Mouse (Mus musculus): ENCODE data around the gene Cntnap1. TPM values are rescaled to one million over a fixed set of nuclear protein-coding genes. Genes with fewer than 3 reads are reported as not detected.
A peak's percentile ranks its signal among the peaks of the same experiment; 100 is the strongest.

Cntnap1 gene
- total RNA-seq, 2 experiments from 2014 or later, result 1.8 to 2.4 TPM

GRCm38 (mm10) chr11:101180261-101180660 lies 9.9 kb downstream of the Cntnap1 start:
- DNase-seq, result no peak
- intact Hi-C loops (cut with DNase I; ENCODE audit: low total_unique reads), result loop anchor here (10.0 kb wide), 2 partner anchors 195 to 295 kb away; no protein-coding TSS in a partner anchor

DNA sequence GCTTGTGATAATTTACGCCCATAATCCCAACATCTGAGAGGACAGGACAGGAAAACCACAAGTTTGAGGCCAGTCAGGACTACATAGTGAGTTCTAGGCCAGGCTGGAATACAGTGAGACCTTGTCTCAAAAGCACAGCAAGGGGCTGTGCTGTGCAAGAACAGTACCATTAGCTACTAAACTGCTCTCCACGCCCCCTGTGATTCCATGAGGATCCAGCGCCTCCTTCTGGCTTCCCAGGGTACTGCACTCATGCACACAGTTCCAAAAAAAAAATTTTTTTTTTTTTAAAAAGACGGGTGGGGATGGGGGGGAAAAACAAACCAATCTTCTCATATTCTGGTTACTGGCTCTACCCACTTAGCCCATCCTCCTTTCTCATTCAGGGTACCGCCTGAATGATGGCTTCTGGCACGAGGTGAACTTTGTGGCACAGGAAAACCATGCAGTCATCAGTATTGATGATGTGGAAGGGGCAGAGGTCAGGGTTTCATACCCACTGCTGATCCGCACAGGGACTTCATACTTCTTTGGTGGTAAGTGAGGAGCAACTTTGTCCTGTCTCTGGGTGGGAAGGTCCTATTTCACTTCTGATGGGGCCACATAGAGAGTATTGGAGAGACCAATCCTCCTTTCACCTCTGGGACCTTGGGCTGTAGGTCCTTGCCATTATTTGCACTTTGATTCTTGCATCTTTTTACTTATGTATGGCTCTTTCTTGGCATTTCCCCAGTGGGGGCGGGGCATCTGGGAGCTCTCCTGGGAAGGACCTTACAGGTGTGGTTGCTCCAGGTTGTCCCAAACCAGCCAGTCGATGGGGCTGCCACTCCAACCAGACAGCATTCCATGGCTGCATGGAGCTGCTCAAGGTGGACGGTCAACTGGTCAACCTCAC lies 10.8 kb downstream of the Cntnap1 start:
- intact Hi-C loops (cut with DNase I; ENCODE audit: low total_unique reads), result loop anchor here (10.0 kb wide), 2 partner anchors 196 to 296 kb away; no protein-coding TSS in a partner anchor
- peak; percentile 76 for DNase-seq

GRCm38 (mm10) chr11:101181961-101182360 lies 11.6 kb downstream of the Cntnap1 start:
- intact Hi-C loops (cut with DNase I; ENCODE audit: low total_unique reads), result loop anchor here (10.0 kb wide), 2 partner anchors 197 to 297 kb away; no protein-coding TSS in a partner anchor
- DNase-seq, result no peak

DNA sequence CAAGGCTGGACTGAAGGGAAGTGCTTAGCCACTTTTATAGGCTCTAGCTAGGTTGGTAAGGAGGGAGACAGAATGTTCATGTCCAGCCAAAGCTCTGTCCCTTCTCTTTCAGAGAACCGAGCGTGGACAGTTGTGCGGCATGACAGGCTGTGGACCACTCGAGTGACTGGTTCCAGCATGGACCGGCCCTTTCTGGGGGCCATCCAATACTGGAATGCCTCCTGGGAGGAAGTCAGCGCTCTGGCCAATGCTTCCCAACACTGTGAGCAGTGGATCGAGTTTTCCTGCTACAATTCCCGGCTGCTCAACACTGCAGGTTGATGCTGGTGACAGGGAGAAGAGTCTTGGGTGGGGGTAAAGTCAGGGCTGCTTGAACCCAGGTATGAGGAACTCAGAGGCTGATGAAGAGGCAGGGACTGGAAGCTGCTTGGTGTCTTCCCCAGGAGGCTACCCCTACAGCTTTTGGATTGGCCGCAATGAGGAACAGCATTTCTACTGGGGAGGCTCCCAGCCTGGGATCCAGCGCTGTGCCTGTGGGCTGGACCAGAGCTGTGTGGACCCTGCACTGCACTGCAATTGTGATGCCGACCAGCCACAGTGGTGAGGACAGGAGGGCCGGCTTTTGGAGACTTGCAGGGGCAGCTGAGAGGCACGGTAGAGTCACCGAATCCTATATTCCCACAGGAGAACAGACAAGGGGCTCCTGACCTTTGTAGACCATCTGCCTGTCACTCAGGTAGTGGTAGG lies 12.6 kb downstream of the Cntnap1 start:
- DNase-seq, result no peak
- intact Hi-C loops (cut with DNase I; ENCODE audit: low total_unique reads), result loop anchor here (10.0 kb wide), 2 partner anchors 198 to 298 kb away; no protein-coding TSS in a partner anchor

- intact Hi-C loops (cut with DNase I; ENCODE audit: low total_unique reads), result loop anchor here (10.0 kb wide), 2 partner anchors 200 to 300 kb away; no protein-coding TSS in a partner anchor
- no peak for DNase-seq
These were observed 14.7 kb downstream of the Cntnap1 start for GRCm38 (mm10) chr11:101184984-101185383.

DNA sequence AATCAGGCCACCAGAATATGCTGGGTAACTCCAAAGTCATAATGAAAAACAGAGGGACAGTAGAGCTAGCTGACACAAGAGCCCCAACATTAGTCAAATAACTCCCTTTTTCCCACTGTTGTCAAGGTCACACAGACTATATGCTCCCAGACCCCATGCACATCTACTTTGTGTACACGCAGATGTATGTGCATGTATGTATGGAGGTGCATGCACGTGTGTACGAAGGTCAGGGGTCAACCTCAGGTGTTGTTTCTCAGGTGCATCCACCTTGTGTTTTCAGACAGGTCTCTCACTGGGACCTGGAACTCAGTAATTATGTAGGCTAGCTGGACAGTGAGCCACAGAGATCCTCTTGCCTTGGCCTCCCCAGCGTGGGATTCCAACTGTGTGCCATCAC lies 15.1 kb downstream of the Cntnap1 start:
- no peak for DNase-seq
- intact Hi-C loops (cut with DNase I; ENCODE audit: low total_unique reads), result loop anchor here (10.0 kb wide), 2 partner anchors 201 to 301 kb away; no protein-coding TSS in a partner anchor

DNA sequence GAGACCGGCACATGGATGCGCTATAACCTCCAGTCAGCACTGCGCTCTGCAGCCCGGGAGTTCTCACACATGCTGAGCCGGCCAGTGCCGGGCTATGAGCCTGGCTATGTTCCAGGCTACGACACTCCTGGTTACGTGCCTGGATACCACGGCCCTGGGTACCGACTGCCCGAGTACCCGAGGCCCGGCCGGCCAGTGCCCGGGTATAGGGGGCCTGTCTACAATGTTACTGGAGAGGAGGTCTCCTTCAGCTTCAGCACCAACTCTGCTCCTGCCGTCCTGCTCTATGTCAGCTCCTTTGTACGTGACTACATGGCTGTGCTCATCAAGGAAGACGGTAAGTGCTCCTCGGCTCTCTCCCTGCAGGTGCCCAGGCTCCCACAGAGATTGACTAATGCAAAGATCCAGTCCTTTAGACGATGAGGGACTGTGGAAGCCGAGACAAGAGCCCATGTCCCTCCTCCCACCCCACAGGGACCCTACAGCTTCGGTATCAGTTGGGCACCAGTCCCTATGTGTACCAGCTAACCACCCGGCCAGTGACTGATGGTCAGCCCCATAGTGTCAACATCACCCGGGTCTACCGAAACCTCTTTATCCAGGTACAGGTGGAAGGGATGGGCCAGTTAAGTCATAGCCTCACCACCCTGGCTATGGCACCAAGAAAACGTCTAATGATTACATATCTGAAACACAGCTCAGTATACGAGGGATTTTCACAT lies 16.4 kb downstream of the Cntnap1 start:
- DNase-seq, result no peak
- intact Hi-C loops (cut with DNase I; ENCODE audit: low total_unique reads), result loop anchor here (10.0 kb wide), 2 partner anchors 202 to 302 kb away; no protein-coding TSS in a partner anchor

DNA sequence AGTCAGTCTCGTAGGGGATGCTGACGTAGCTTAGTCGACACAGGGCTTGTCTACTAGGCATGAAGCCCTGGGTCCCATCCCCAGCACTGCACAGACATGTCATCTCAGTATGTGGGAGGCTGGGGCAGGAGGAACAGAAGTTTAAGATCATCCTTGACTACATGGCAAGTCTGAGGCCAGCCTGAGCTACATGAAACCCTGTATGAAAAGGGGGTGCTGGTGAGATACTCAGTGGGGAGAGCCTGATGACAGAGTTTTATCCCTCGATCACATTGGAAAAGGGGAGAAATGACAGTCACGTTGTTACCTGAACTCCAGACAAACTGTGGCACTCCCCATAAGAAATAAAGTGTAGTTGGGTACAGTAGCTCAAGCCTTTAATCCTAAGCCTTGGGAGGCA lies 17.2 kb downstream of the Cntnap1 start:
- intact Hi-C loops (cut with DNase I; ENCODE audit: low total_unique reads), result loop anchor here (10.0 kb wide), 2 partner anchors 203 to 303 kb away; no protein-coding TSS in a partner anchor
- no peak for DNase-seq

GRCm38 (mm10) chr11:101188166-101188805 lies 18.0 kb downstream of the Cntnap1 start:
- no peak for DNase-seq
- intact Hi-C loops (cut with DNase I; ENCODE audit: low total_unique reads), result loop anchor here (10.0 kb wide), 2 partner anchors 203 to 303 kb away; no protein-coding TSS in a partner anchor

GRCm38 (mm10) chr11:101189495-101190180 lies 19.3 kb downstream of the Cntnap1 start:
- peak; percentile 81 for DNase-seq
- intact Hi-C loops (cut with DNase I; ENCODE audit: low total_unique reads), result loop anchor here (10.0 kb wide), 2 partner anchors 205 to 305 kb away; no protein-coding TSS in a partner anchor

- no peak for DNase-seq
- intact Hi-C loops (cut with DNase I; ENCODE audit: low total_unique reads), result no loop called here
These were observed 20.0 kb downstream of the Cntnap1 start for GRCm38 (mm10) chr11:101190181-101190912.

DNA sequence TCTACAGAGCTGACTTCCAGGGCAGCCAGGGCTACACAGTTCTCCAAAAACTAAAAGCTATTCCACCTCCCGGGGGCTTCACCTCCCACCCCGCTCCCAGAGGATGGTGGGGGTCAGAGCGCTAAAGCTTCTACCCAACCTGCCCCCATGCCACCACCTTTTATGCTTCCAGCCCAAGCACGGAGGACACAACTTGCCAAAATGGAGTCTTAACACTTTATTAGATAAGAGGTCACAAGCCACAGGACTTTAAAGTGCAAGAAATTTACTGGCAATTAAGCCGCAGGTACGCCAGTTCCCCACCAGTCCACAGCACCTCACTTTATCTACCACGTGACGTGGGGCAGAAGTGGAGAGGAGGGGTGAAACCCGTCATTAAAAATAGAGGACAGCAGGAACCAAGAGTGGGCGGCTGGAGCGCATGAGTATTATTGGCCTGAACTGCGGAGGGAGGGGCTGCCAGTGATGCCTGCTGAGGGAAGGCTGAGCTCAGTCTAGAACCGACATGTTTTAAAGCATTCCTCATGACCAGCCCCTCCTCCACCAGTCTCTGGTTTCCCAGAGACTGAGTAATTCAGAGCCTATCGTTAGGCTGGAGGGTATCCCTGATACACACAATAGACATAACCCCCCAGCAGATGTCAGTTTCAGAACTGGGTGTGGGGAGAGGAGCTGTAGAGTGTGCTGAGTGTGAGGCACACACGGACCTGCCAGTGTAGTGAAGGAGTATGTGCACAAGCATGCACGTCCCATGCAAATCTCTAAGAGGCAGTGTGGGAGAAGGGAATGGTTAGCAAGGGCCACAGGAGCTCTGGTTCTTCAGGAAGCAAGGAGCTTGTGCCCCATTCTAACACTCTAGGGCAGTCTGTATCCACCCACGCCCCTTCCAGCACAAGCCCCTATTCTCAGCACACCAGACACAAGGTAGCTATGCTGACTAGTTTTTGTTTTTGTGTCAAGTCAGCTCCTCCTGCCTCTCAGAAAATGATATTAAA lies 20.9 kb downstream of the Cntnap1 start:
- intact Hi-C loops (cut with DNase I; ENCODE audit: low total_unique reads), result no loop called here
- no peak for DNase-seq

GRCm38 (mm10) chr11:101191919-101192470 lies 21.7 kb downstream of the Cntnap1 start:
- intact Hi-C loops (cut with DNase I; ENCODE audit: low total_unique reads), result no loop called here
- DNase-seq, result no peak

DNA sequence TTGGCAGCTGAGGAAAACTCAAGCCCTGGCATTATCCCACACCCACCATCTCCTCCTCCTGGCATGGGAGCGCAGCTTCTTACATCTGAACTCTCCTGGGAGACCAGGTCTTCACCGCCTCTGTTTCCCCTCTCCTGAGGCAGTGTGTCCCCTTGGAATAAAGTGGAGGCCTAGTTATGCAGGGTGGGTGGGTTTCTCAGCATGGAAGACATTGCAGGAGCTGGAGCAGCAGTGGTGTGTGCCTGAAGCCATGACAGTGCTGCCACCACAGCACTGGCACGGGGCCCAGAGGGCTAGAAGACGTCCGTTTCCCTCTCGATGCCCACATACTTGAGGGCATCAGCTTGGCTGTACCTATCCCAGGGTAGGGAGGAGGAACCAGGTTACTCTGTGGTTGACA lies 22.3 kb downstream of the Cntnap1 start:
- intact Hi-C loops (cut with DNase I; ENCODE audit: low total_unique reads), result no loop called here
- no peak for DNase-seq

DNA sequence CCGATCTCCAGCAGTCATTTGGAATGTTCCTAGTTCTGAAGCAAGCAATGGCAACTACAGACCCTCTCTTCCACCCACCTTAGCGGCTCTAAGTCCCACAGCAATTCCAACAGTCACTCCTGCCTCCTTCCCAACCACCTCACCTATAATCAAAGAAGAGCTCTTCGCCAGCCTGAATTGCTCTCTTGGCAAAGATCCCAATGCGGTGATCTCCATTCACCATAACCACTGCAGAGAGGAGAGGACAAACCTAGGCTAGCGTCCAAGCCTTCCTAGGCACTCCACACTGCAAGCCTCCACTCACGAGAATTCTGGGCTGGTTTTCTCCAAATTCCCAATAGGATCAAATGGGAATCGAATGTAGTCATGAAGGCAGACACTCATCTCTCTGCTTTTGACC lies 22.8 kb downstream of the Cntnap1 start:
- DNase-seq, result no peak
- intact Hi-C loops (cut with DNase I; ENCODE audit: low total_unique reads), result no loop called here

GRCm38 (mm10) chr11:101194137-101194536 lies 23.8 kb downstream of the Cntnap1 start:
- intact Hi-C loops (cut with DNase I; ENCODE audit: low total_unique reads), result no loop called here
- no peak for DNase-seq
